Mouse (Mus musculus) MEL (cell line): ENCODE results near the gene Zeb2. TPM values are rescaled to one million over a fixed set of nuclear protein-coding genes. Genes with fewer than 3 reads are reported as not detected.

ENCODE experiments used
- DNase-seq: peaks from one replicate; pipeline ENCODE4 v3.0.0; 2011; ENCODE audit warnings: low read depth, low spot score
- H3K27ac ChIP-seq: 2 replicates; pipeline ENCODE4 v1.5.1; 2012; ENCODE audit warnings: low read depth, mild to moderate bottlenecking, control low read depth, low read length, moderate library complexity; ENCODE audit not compliant: control insufficient read depth
- H3K27me3 ChIP-seq, 2 experiments: fragments of 150-350 bp in 1 of 2; sonication (generic) in 1 of 2; 2 replicates each; pipeline ENCODE4 v1.6.1; 2012; ENCODE audit warnings: low read length in 2 of 2, mild to moderate bottlenecking in 2 of 2, improper control_type of control experiment in 1 of 2, moderate library complexity in 1 of 2; ENCODE audit not compliant: insufficient read depth in 2 of 2, control insufficient read depth in 1 of 2
- H3K36me3 ChIP-seq, 2 experiments: 2 replicates each; pipeline ENCODE4 v1.6.1; 2012 to 2014; ENCODE audit warnings: low read length in 2 of 2, improper control_type of control experiment in 1 of 2, inconsistent platforms in 1 of 2, mild to moderate bottlenecking in 1 of 2; ENCODE audit not compliant: insufficient read depth in 2 of 2, control insufficient read depth in 1 of 2
- H3K4me1 ChIP-seq, 2 experiments: fragments of 150-350 bp in 1 of 2; sonication (generic) in 1 of 2; 2 replicates each; pipeline ENCODE4 v1.6.1; 2012; ENCODE audit warnings: low read length in 2 of 2, improper control_type of control experiment in 1 of 2, mild to moderate bottlenecking in 1 of 2; ENCODE audit not compliant: insufficient read depth in 2 of 2, control insufficient read depth in 1 of 2
- H3K4me3 ChIP-seq, 2 experiments: fragments of 150-350 bp in 1 of 2; sonication (generic) in 1 of 2; 2 replicates each; pipeline ENCODE4 v1.5.1; 2012; ENCODE audit warnings: low read depth in 2 of 2, low read length in 2 of 2, mild to moderate bottlenecking in 2 of 2, moderate library complexity in 2 of 2, control low read depth in 1 of 2, improper control_type of control experiment in 1 of 2; ENCODE audit not compliant: control insufficient read depth in 1 of 2, insufficient read depth in 1 of 2
- H3K79me2 ChIP-seq: 2 replicates; pipeline ENCODE4 v1.6.1; 2012; ENCODE audit warnings: mild to moderate bottlenecking, low read length, moderate library complexity; ENCODE audit not compliant: control insufficient read depth, poor library complexity, insufficient read depth
- H3K9ac ChIP-seq: 2 replicates; pipeline ENCODE4 v1.6.1; 2012; ENCODE audit warnings: low read depth, mild to moderate bottlenecking, control low read depth, low read length, moderate library complexity; ENCODE audit not compliant: control insufficient read depth, poor library complexity, severe bottlenecking
- H3K9me3 ChIP-seq: fragments of 150-350 bp; sonication (generic); replicated peaks from 2 replicates; pipeline ENCODE4 v1.6.1; 2012; ENCODE audit warnings: mild to moderate bottlenecking, low read length, improper control_type of control experiment, moderate library complexity; ENCODE audit not compliant: insufficient read depth
- BHLHE40 ChIP-seq: IDR thresholded peaks from 2 replicates; pipeline ENCODE4 v1.6.1; 2012; ENCODE audit warnings: low read depth, mild to moderate bottlenecking, inconsistent platforms, low read length, improper control_type of control experiment, borderline replicate concordance
- CHD1 ChIP-seq: IDR thresholded peaks from 2 replicates; pipeline ENCODE4 v1.6.1; 2012; ENCODE audit warnings: low read depth, mild to moderate bottlenecking, inconsistent platforms, low read length, improper control_type of control experiment
- EP300 ChIP-seq, 2 experiments: IDR thresholded peaks; 2 replicates each; pipeline ENCODE4 v1.6.1; 2011; ENCODE audit warnings: improper control_type of control experiment in 2 of 2, low read length in 2 of 2, low read depth in 1 of 2, mild to moderate bottlenecking in 1 of 2
- GABPA ChIP-seq: IDR thresholded peaks from 2 replicates; pipeline ENCODE4 v1.6.1; 2012; ENCODE audit warnings: low read depth, mild to moderate bottlenecking, inconsistent platforms, low read length, improper control_type of control experiment, moderate library complexity
- GATA1 ChIP-seq: IDR thresholded peaks from 2 replicates; pipeline ENCODE4 v1.6.1; 2011; ENCODE audit warnings: low read depth, low read length, improper control_type of control experiment
- HCFC1 ChIP-seq: IDR thresholded peaks from 2 replicates; pipeline ENCODE4 v1.6.1; 2012; ENCODE audit warnings: low read depth, mild to moderate bottlenecking, inconsistent platforms, low read length, improper control_type of control experiment, moderate library complexity
- MAZ ChIP-seq: IDR thresholded peaks from 2 replicates; pipeline ENCODE4 v1.6.1; 2012; ENCODE audit warnings: low read depth, mild to moderate bottlenecking, inconsistent platforms, low read length, improper control_type of control experiment
- NELFE ChIP-seq: IDR thresholded peaks from 2 replicates; pipeline ENCODE4 v1.6.1; 2011; ENCODE audit warnings: low read depth, low read length, improper control_type of control experiment
- NRF1 ChIP-seq: IDR thresholded peaks from 2 replicates; pipeline ENCODE4 v1.6.1; 2014; ENCODE audit warnings: low read depth, mild to moderate bottlenecking, inconsistent platforms, low read length, improper control_type of control experiment, moderate library complexity; ENCODE audit not compliant: poor library complexity, insufficient read depth, severe bottlenecking
- SMC3 ChIP-seq: IDR thresholded peaks from 2 replicates; pipeline ENCODE4 v1.6.1; 2011; ENCODE audit warnings: low read depth, low read length, improper control_type of control experiment
- TAL1 ChIP-seq: IDR thresholded peaks from 2 replicates; pipeline ENCODE4 v1.6.1; 2012; ENCODE audit warnings: mild to moderate bottlenecking, inconsistent platforms, low read length, moderate library complexity, mixed read lengths
- TBP ChIP-seq: IDR thresholded peaks from 2 replicates; pipeline ENCODE4 v1.8.0; 2011; ENCODE audit warnings: low read depth, low read length, improper control_type of control experiment
- USF1 ChIP-seq: IDR thresholded peaks from 2 replicates; pipeline ENCODE4 v1.6.1; 2014; ENCODE audit warnings: low read depth, mild to moderate bottlenecking, inconsistent platforms, low read length, improper control_type of control experiment, moderate library complexity
- USF2 ChIP-seq, 2 experiments: IDR thresholded peaks; 2 replicates each; pipeline ENCODE4 v1.6.1; 2011 to 2012; ENCODE audit warnings: improper control_type of control experiment in 2 of 2, low read length in 2 of 2, borderline replicate concordance in 1 of 2, inconsistent platforms in 1 of 2, low read depth in 1 of 2, mild to moderate bottlenecking in 1 of 2; ENCODE audit not compliant: insufficient read depth in 1 of 2
- ZC3H11A ChIP-seq: IDR thresholded peaks from 2 replicates; pipeline ENCODE4 v1.6.1; 2012; ENCODE audit warnings: low read depth, mild to moderate bottlenecking, inconsistent platforms, low read length, improper control_type of control experiment
- ZMIZ1 ChIP-seq: IDR thresholded peaks from 2 replicates; pipeline ENCODE4 v1.6.1; 2012; ENCODE audit warnings: low read depth, mild to moderate bottlenecking, inconsistent platforms, low read length, improper control_type of control experiment, moderate library complexity
- ZNF384 ChIP-seq: IDR thresholded peaks from 2 replicates; pipeline ENCODE4 v1.6.1; 2012; ENCODE audit warnings: low read depth, mild to moderate bottlenecking, inconsistent platforms, low read length, improper control_type of control experiment
- polyA plus RNA-seq, 2 experiments: library from polyadenylated mRNA; stranded (reverse) in 1 of 2; unstranded in 1 of 2; fragments of >175 nt in 1 of 2; fragments of >200 nt in 1 of 2; gene quantifications; 2 replicates each; pipeline versions ENCODE4 v1.2.1 to v1.2.4; 2012; ENCODE audit warnings: low replicate concordance in 2 of 2, low read depth in 1 of 2; ENCODE audit not compliant: insufficient read length in 2 of 2, insufficient read depth in 1 of 2, missing spikeins in 1 of 2
- total RNA-seq: library from RNA; depleted of rRNA; stranded (reverse); fragments of 300-350 nt; gene quantifications from 2 replicates; pipeline ENCODE4 v1.2.3, GENCODE M21; 2012

Gene Zeb2
- total and polyA plus RNA-seq, 3 experiments, result 12.8 to 12.9 TPM; not detected in 1

- no peaks in the 10 kb centered on the region for H3K27me3 ChIP-seq
- no peak overlapping the region for H3K4me3 ChIP-seq
- H3K27ac ChIP-seq, result no peak overlapping the region
- no peak for DNase-seq
- no peak overlapping the region; the same call in 1 of the 2 replicates for H3K9ac ChIP-seq
- peaks cover 0 to 66% of the 10 kb centered on the region in 2 experiments; a peak in 3 of 4 replicates for H3K36me3 ChIP-seq
- no peaks in the 10 kb centered on the region for H3K9me3 ChIP-seq
- peaks cover 24% of the 10 kb centered on the region for H3K79me2 ChIP-seq
- no peak for TF ChIP-seq USF1
- no peak for TF ChIP-seq TAL1
- TF ChIP-seq USF2 (IDR thresholded peaks at IDR 0.05; ENCODE audit: borderline replicate concordance in 1 of 2, insufficient read depth in 1 of 2, low read depth in 1 of 2, low read length in 2 of 2), result no peak
- no peak for TF ChIP-seq HCFC1
- TF ChIP-seq MAZ, result no peak
- TF ChIP-seq NELFE, result no peak
- TF ChIP-seq GATA1, result no peak
- no peak for TF ChIP-seq EP300 (IDR thresholded peaks at IDR 0.05; ENCODE audit: low read depth in 1 of 2, low read length in 2 of 2)
- no peak for TF ChIP-seq ZC3H11A
- no peak for TF ChIP-seq SMC3
- no peak for TF ChIP-seq GABPA
- TF ChIP-seq CHD1, result no peak
- peaks cover 41 to 55% of the 10 kb centered on the region in 2 experiments for H3K4me1 ChIP-seq
Observed at GRCm38 (mm10) chr2:45052587-45052986, 64.6 kb downstream of the Zeb2 start.

GRCm38 (mm10) chr2:45051321-45051720, 65.9 kb downstream of the Zeb2 start:
- H3K79me2 ChIP-seq, result peaks cover 24% of the 10 kb centered on the region
- H3K9ac ChIP-seq, result no peak overlapping the region; the same call in 1 of the 2 replicates
- TF ChIP-seq SMC3 (no peak), USF2 (IDR thresholded peaks at IDR 0.05; ENCODE audit: borderline replicate concordance in 1 of 2, insufficient read depth in 1 of 2, low read depth in 1 of 2, low read length in 2 of 2) (no peak)
- peaks cover 34 to 51% of the 10 kb centered on the region in 2 experiments for H3K4me1 ChIP-seq
- H3K36me3 ChIP-seq, result peaks cover 0 to 57% of the 10 kb centered on the region in 2 experiments; a peak in 3 of 4 replicates
- no peak overlapping the region for H3K27ac ChIP-seq
- H3K9me3 ChIP-seq, result no peaks in the 10 kb centered on the region
- no peak for DNase-seq
- no peaks in the 10 kb centered on the region for H3K27me3 ChIP-seq
- H3K4me3 ChIP-seq, result no peak overlapping the region; a peak in 1 of 4 replicates

GRCm38 (mm10) chr2:45049923-45050322, 67.3 kb downstream of the Zeb2 start:
- H3K9ac ChIP-seq, result no peak overlapping the region
- no peak overlapping the region; the same call in 1 of the 2 replicates for H3K27ac ChIP-seq
- peaks cover 20% of the 10 kb centered on the region; the same call in 1 of the 2 replicates for H3K79me2 ChIP-seq
- peaks cover 0 to 46% of the 10 kb centered on the region in 2 experiments; a peak in 3 of 4 replicates for H3K36me3 ChIP-seq
- no peaks in the 10 kb centered on the region for H3K9me3 ChIP-seq
- no peaks in the 10 kb centered on the region for H3K27me3 ChIP-seq
- no peak for DNase-seq
- peaks cover 26 to 46% of the 10 kb centered on the region in 2 experiments for H3K4me1 ChIP-seq
- H3K4me3 ChIP-seq, result no peak overlapping the region
- TF ChIP-seq HCFC1 (no peak), ZNF384 (no peak), USF1 (no peak), MAZ (no peak), NRF1 (no peak), TBP (no peak), BHLHE40 (no peak), EP300 (IDR thresholded peaks at IDR 0.05; ENCODE audit: low read depth in 1 of 2, low read length in 2 of 2) (no peak), ZMIZ1 (no peak)
